Mouse (Mus musculus): ENCODE results near the gene Hsd17b1. TPM values are rescaled to one million over a fixed set of nuclear protein-coding genes. Genes with fewer than 3 reads are reported as not detected.

Gene Hsd17b1
- polyA plus RNA-seq, 1 experiment from 2014 or later = not detected

DNA sequence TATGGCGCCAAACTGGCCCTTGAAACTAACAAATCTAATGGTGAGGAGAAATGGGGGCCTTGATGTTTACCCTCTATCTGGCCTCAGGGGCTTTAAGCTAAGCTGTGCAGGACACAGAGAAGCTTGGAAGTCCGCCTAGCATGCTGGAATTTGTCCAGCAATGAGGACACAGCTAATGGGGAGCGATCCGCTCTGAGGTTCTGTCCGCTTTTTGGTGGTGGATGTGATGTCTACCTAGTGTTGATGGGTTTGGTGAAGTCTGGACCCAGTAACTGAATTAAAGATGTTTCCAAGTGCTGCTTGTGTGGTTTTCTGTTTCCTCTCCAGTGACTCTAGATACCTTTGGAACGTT lies 8.1 kb downstream of the Hsd17b1 start:
- Histone ChIP-seq H3K4me2 (ENCODE audit: low read length) (peak overlapping the region; percentile 93), H3K36me3 (ENCODE audit: control insufficient read depth, insufficient read depth, low read length) (peaks cover 34% of the 10 kb centered on the region), H3K27ac (ENCODE audit: low read depth, low read length) (peak overlapping the region; percentile 82), H3K4me1 (ENCODE audit: control insufficient read depth, insufficient read depth, low read length) (peaks cover 23% of the 10 kb centered on the region), H3K9me3 (replicated peaks; ENCODE audit: control insufficient read depth, low read length) (no peaks in the 10 kb centered on the region), H3K27me3 (replicated peaks; ENCODE audit: control insufficient read depth, insufficient read depth, low read length) (0 out of 2 replicates have a peak, but pooled peaks cover 1% of the 10 kb centered on the region), H3K9ac (ENCODE audit: low read length) (peak overlapping the region; percentile 84), H3K4me3 (ENCODE audit: low read depth, low read length) (peak overlapping the region; percentile 81; the same call in 1 of the 2 replicates)
- no peak for ATAC-seq
- WGBS = 83% methylated on average over 6 of the region's 6 CpGs
- DNase-seq (ENCODE audit: low spot score) = no peak

- Histone ChIP-seq H3K9me3 (replicated peaks; ENCODE audit: control insufficient read depth, low read length) (no peaks in the 10 kb centered on the region), H3K36me3 (ENCODE audit: control insufficient read depth, insufficient read depth, low read length) (peaks cover 42% of the 10 kb centered on the region), H3K4me1 (ENCODE audit: control insufficient read depth, insufficient read depth, low read length) (peaks cover 23% of the 10 kb centered on the region), H3K27ac (ENCODE audit: low read depth, low read length) (peak within 1 kb of the TSS; percentile 82), H3K4me3 (ENCODE audit: low read depth, low read length) (peak within 1 kb of the TSS; percentile 81), H3K4me2 (ENCODE audit: low read length) (peak within 1 kb of the TSS; percentile 93), H3K27me3 (replicated peaks; ENCODE audit: control insufficient read depth, insufficient read depth, low read length) (no peaks in the 10 kb centered on the region), H3K9ac (ENCODE audit: low read length) (peak within 1 kb of the TSS; percentile 84)
- WGBS = 2% methylated on average over 52 of the region's 52 CpGs
- ATAC-seq (peak; percentile 84), DNase-seq (ENCODE audit: low spot score) (peak; percentile 97)
Measured at GRCm38 (mm10) chr11:101086756-101087681, 8.8 kb downstream of the Hsd17b1 start, which contains the start of gene Mlx. Gene Mlx, plus strand, starts transcription at chr11:101087277.

DNA sequence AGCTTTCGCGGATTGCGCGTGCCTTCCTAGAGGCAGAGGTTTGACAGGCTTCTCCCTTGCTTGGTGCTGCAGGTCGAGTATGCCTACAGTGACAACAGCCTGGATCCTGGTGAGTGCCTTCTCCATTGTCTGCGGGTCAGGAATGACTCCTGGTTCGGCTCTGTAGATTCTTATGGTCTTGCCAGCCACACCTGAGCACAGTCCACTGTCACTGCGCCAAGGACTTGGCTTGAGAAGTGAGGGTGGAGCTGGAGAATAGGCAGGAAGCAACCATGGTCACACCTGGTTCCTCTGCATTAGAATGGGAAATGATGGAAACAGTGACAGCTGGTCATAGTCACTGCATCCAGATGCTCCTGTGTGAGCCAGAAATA lies 9.5 kb downstream of the Hsd17b1 start:
- 7% methylated on average over 8 of the region's 8 CpGs for WGBS

DNA sequence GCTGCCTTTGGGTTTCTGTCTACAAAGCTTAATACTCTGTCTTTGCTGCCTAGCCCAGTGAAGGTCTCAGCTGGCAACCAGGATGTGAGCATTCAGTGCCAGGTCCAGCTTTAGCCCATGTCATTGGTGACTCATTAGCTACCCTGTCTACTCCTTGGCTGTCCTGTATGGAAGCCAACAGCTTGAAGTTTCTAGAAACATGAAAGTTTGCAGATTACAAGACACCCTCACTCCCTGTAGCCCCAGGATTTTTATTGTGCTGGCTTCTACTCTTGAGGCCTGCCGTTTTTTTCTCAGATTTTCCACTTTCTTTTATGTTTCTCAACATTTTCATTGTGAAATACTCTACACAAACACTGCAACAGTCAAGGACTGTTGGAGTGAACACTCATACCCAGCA lies 11.7 kb downstream of the Hsd17b1 start:
- 83% methylated on average over 1 of the region's 1 CpGs for WGBS

More for the DNA sequence above, 9.5 kb downstream of the Hsd17b1 start:
- Histone ChIP-seq H3K4me2 (ENCODE audit: low read length) (peak overlapping the region; percentile 93), H3K4me3 (ENCODE audit: low read depth, low read length) (peak overlapping the region; percentile 81), H3K36me3 (ENCODE audit: control insufficient read depth, insufficient read depth, low read length) (peaks cover 48% of the 10 kb centered on the region), H3K27me3 (replicated peaks; ENCODE audit: control insufficient read depth, insufficient read depth, low read length) (no peaks in the 10 kb centered on the region), H3K9me3 (replicated peaks; ENCODE audit: control insufficient read depth, low read length) (no peaks in the 10 kb centered on the region), H3K27ac (ENCODE audit: low read depth, low read length) (peak overlapping the region; percentile 82), H3K9ac (ENCODE audit: low read length) (peak overlapping the region; percentile 84), H3K4me1 (ENCODE audit: control insufficient read depth, insufficient read depth, low read length) (peaks cover 23% of the 10 kb centered on the region)
- DNase-seq (ENCODE audit: low spot score) = no peak
- no peak for ATAC-seq

DNA sequence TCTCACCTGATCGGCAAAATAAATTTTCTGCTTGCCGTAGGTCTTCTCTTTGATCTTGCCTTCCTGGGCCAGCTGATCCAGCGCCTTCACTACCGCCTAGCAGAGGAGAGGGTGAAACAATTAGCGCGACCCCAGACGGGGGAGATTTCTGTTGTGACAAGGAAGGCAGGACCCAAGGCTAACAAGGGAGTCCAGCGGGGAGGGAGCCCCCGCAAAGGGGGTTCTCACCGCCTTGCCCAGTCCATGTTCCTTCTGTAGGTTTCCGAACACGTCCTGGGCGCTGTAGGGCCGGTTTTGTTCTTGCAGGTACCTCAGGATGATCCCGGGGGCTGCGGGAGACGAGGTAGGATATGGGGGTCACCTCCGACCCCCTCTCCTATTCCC lies 16.7 kb downstream of the Hsd17b1 start:
- peak overlapping the region; percentile 92 for H3K4me2 ChIP-seq (ENCODE audit: low read length)
- H3K9me3 ChIP-seq (replicated peaks; ENCODE audit: control insufficient read depth, low read length) = no peaks in the 10 kb centered on the region
- H3K36me3 ChIP-seq (ENCODE audit: control insufficient read depth, insufficient read depth, low read length) = peaks cover 76% of the 10 kb centered on the region
- H3K4me3 ChIP-seq (ENCODE audit: low read depth, low read length) = peak overlapping the region; percentile 55
- H3K27me3 ChIP-seq (replicated peaks; ENCODE audit: control insufficient read depth, insufficient read depth, low read length) = no peaks in the 10 kb centered on the region
- peaks cover 6% of the 10 kb centered on the region; the same call in 1 of the 2 replicates for H3K4me1 ChIP-seq (ENCODE audit: control insufficient read depth, insufficient read depth, low read length)
- peak overlapping the region; percentile 68 for H3K9ac ChIP-seq (ENCODE audit: low read length)
- ATAC-seq (no peak; the same call in 1 of the 2 replicates), DNase-seq (ENCODE audit: low spot score) (peak; percentile 25)
- under 1% methylated on average over 18 of the region's 18 CpGs for WGBS
- peak overlapping the region; percentile 61; the same call in 1 of the 2 replicates for H3K27ac ChIP-seq (ENCODE audit: low read depth, low read length)

More for the DNA sequence above, 11.7 kb downstream of the Hsd17b1 start:
- no peak for DNase-seq (ENCODE audit: low spot score)
- Histone ChIP-seq H3K27ac (ENCODE audit: low read depth, low read length) (no peak overlapping the region), H3K9ac (ENCODE audit: low read length) (no peak overlapping the region), H3K4me3 (ENCODE audit: low read depth, low read length) (no peak overlapping the region), H3K9me3 (replicated peaks; ENCODE audit: control insufficient read depth, low read length) (no peaks in the 10 kb centered on the region), H3K4me2 (ENCODE audit: low read length) (no peak overlapping the region), H3K27me3 (replicated peaks; ENCODE audit: control insufficient read depth, insufficient read depth, low read length) (no peaks in the 10 kb centered on the region), H3K4me1 (ENCODE audit: control insufficient read depth, insufficient read depth, low read length) (peaks cover 21% of the 10 kb centered on the region), H3K36me3 (ENCODE audit: control insufficient read depth, insufficient read depth, low read length) (peaks cover 58% of the 10 kb centered on the region)
- ATAC-seq = no peak

GRCm38 (mm10) chr11:101095314-101096024 lies 17.3 kb downstream of the Hsd17b1 start, which contains the start of gene Psmc3ip:
Gene Psmc3ip, minus strand, starts transcription at chr11:101095436.
- under 1% methylated on average over 43 of the region's 43 CpGs for WGBS
- Histone ChIP-seq H3K36me3 (ENCODE audit: control insufficient read depth, insufficient read depth, low read length) (peaks cover 76% of the 10 kb centered on the region), H3K9ac (ENCODE audit: low read length) (peak within 1 kb of the TSS; percentile 68), H3K4me2 (ENCODE audit: low read length) (peak within 1 kb of the TSS; percentile 92), H3K9me3 (replicated peaks; ENCODE audit: control insufficient read depth, low read length) (no peaks in the 10 kb centered on the region), H3K27me3 (replicated peaks; ENCODE audit: control insufficient read depth, insufficient read depth, low read length) (no peaks in the 10 kb centered on the region), H3K4me3 (ENCODE audit: low read depth, low read length) (peak within 1 kb of the TSS; percentile 55), H3K4me1 (ENCODE audit: control insufficient read depth, insufficient read depth, low read length) (peaks cover 6% of the 10 kb centered on the region; the same call in 1 of the 2 replicates), H3K27ac (ENCODE audit: low read depth, low read length) (peak within 1 kb of the TSS; percentile 61)
- ATAC-seq = peak; percentile 98
- peak; percentile 97 for DNase-seq (ENCODE audit: low spot score)

DNA sequence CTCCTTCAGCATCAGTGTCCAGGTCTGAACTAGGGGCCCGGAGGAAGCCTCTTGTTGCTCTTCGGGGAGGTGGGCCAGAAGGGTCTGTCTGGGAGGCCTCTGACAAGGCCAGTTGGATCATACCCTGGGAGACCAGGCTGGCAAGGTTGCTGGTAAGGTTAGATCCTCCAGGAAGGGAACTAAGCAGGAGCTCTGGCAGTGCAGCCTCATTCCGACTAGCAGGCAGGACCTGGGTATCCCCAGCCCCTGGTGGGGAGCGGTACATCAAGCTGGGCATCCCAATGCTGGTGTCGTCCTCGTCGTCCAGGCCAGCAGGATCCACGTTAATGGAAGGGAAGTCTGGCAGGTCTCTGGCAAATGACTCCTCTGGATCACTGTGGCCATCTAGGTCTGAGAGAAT lies 20.0 kb downstream of the Hsd17b1 start:
- H3K9ac ChIP-seq (ENCODE audit: low read length) = no peak overlapping the region
- H3K4me2 ChIP-seq (ENCODE audit: low read length) = no peak overlapping the region
- no peak overlapping the region for H3K4me3 ChIP-seq (ENCODE audit: low read depth, low read length)
- H3K27me3 ChIP-seq (replicated peaks; ENCODE audit: control insufficient read depth, insufficient read depth, low read length) = no peaks in the 10 kb centered on the region
- H3K9me3 ChIP-seq (replicated peaks; ENCODE audit: control insufficient read depth, low read length) = no peaks in the 10 kb centered on the region
- peaks cover 74% of the 10 kb centered on the region for H3K36me3 ChIP-seq (ENCODE audit: control insufficient read depth, insufficient read depth, low read length)
- DNase-seq (ENCODE audit: low spot score) = no peak
- peaks cover 6% of the 10 kb centered on the region; the same call in 1 of the 2 replicates for H3K4me1 ChIP-seq (ENCODE audit: control insufficient read depth, insufficient read depth, low read length)
- no peak for ATAC-seq
- H3K27ac ChIP-seq (ENCODE audit: low read depth, low read length) = no peak overlapping the region
- WGBS = 94% methylated on average over 8 of the region's 8 CpGs

GRCm38 (mm10) chr11:101103011-101103410 lies 24.8 kb downstream of the Hsd17b1 start:
- Histone ChIP-seq H3K9me3 (replicated peaks; ENCODE audit: control insufficient read depth, low read length) (no peaks in the 10 kb centered on the region), H3K27me3 (replicated peaks; ENCODE audit: control insufficient read depth, insufficient read depth, low read length) (no peaks in the 10 kb centered on the region), H3K4me1 (ENCODE audit: control insufficient read depth, insufficient read depth, low read length) (no peaks in the 10 kb centered on the region), H3K27ac (ENCODE audit: low read depth, low read length) (no peak overlapping the region), H3K9ac (ENCODE audit: low read length) (no peak overlapping the region), H3K4me2 (ENCODE audit: low read length) (no peak overlapping the region), H3K4me3 (ENCODE audit: low read depth, low read length) (no peak overlapping the region), H3K36me3 (ENCODE audit: control insufficient read depth, insufficient read depth, low read length) (peaks cover 77% of the 10 kb centered on the region)
- 92% methylated on average over 5 of the region's 5 CpGs for WGBS
- ATAC-seq (no peak), DNase-seq (ENCODE audit: low spot score) (no peak)
